Mouse (Mus musculus): ENCODE data around the gene Prune2.

DNA sequence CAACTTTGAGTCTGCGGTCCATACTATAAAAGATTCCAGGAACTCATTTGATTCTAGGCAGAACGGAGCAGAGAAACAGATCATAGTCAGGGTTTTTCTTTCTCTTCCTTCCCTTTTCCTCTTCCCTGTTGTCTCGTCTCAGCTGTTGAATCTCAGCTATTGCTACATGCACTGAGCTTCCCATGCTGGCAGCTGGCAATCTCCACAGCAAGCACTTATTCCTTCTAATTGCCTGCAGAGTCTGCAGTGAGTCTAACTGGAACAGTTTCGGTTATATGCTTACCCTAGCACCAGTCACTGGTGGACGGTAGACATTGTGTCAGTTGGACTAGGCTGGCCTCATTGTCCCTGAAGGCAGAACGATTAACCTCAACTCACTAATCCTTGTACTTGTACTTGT is 188.3 kb downstream of the Prune2 start:
- TF ChIP-seq CTCF (IDR thresholded peaks at IDR 0.05; ENCODE audit: low read depth), result no peak
- TF ChIP-seq EP300 (IDR thresholded peaks at IDR 0.05; ENCODE audit: low read depth), result no peak

Measured in liver, postnatal 0 days (tissue).